ENCODE assay signal across 21 mouse cellular contexts in the genomic region with DNA sequence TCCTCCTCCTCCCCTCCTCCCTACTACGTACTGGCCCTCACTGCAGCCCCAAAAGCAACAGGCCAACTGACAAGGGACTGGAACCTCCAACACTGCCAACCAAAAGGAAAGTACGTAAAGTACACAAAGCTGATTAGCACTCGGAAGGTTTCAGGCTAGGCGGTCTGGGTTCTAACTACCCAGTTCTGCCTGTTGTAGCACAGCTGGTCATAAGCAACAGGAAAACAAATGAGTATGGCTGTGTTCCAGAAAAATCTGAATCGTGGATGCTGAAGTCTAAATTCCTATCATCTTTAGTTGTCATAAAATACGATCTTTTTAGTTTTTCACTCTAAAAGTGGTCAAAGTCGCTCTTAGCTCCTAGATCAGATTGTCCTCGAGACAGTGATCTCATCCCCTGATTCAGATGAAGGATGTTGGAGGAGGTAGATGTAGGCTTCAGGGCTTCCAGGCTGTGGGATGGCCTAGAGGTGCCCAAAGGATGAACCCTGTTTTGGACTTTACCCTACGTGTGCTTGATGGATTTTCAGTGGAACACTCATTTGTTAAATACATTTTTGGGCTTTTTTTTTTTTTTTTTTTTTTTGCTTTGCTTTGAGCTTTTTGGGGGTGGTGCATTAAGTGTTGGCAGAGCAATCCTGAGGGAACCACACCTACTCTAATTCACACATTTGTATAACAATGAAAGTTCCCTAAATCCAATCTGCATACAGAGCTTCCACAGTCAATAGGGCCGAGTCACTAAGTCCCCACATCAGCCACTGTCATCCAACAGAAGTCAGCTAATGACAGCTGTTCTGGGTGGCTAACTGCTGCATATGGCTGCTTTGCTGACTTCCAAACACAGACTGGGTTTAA. TPM values are rescaled to one million over a fixed set of nuclear protein-coding genes. Genes with fewer than 3 reads are reported as not detected.
DNase-seq lines count a peak whose midpoint lies in the region; ATAC-seq lines count a peak whose summit lies in the region.
"Had no signal": no experiment of that assay in that cellular context is flagged by ENCODE, and none has a peak within 500 bp of the region (broad histone marks: within the 10 kb centered on the region; RNA-seq: fewer than 3 reads in every experiment).

No protein-coding gene starts in this region.

- H3K4me2 ChIP-seq in kidney, embryonic 14.5 days (replicated peaks; ENCODE audit: low read depth, low read length) = no peak overlapping the region
- H3K4me2 ChIP-seq in midbrain, embryonic 15.5 days = no peak overlapping the region
- H3K4me2 ChIP-seq: embryonic facial prominence, embryonic 12.5 days; heart, embryonic 15.5 days; limb, embryonic 12.5 days; liver, embryonic 15.5 days had no signal

- H3K4me1 ChIP-seq in kidney, embryonic 14.5 days (ENCODE audit: control insufficient read depth, insufficient read depth, low read length) = peaks cover 18% of the 10 kb centered on the region; the same call in 1 of the 2 replicates
- peaks cover 51% of the 10 kb centered on the region for H3K4me1 ChIP-seq in midbrain, embryonic 10.5 days
- peaks cover 7% of the 10 kb centered on the region; the same call in 1 of the 2 replicates for H3K4me1 ChIP-seq in midbrain, embryonic 15.5 days

- no peak overlapping the region for H3K4me3 ChIP-seq in kidney, embryonic 14.5 days (ENCODE audit: low read length)
- no peak overlapping the region for H3K4me3 ChIP-seq in midbrain, embryonic 10.5 days
- H3K4me3 ChIP-seq in midbrain, embryonic 15.5 days = no peak overlapping the region
- H3K4me3 ChIP-seq: embryonic facial prominence, embryonic 12.5 days; erythroblast, embryonic 14.5 days; heart, embryonic 15.5 days; limb, embryonic 12.5 days; liver, embryonic 15.5 days had no signal

- 58% methylated on average over 9 of the region's 10 CpGs for WGBS in kidney, embryonic 14.5 days
- 63% methylated on average over 9 of the region's 10 CpGs for WGBS in midbrain, embryonic 10.5 days
- 63% methylated on average over 10 of the region's 10 CpGs for WGBS in midbrain, embryonic 15.5 days

- peak overlapping the region; percentile 24; the same call in 1 of the 2 replicates for H3K27ac ChIP-seq in kidney, embryonic 14.5 days (ENCODE audit: low read depth, low read length)
- H3K27ac ChIP-seq in midbrain, embryonic 10.5 days (replicated peaks) = peak overlapping the region; percentile 63; the same call in 1 of the 2 replicates
- H3K27ac ChIP-seq in midbrain, embryonic 15.5 days = no peak overlapping the region
- H3K27ac ChIP-seq: embryonic facial prominence, embryonic 12.5 days; heart, embryonic 15.5 days; limb, embryonic 12.5 days; liver, embryonic 15.5 days had no signal

- H3K9ac ChIP-seq in kidney, embryonic 14.5 days (ENCODE audit: low read depth, low read length) = no peak overlapping the region
- H3K9ac ChIP-seq in midbrain, embryonic 15.5 days = no peak overlapping the region
- H3K9ac ChIP-seq: embryonic facial prominence, embryonic 12.5 days; heart, embryonic 15.5 days; limb, embryonic 12.5 days; liver, embryonic 15.5 days had no signal

- DNase-seq in kidney, postnatal 4 days = no peak
- no peak for DNase-seq in midbrain, embryonic 10.5 days (ENCODE audit: low spot score)
- DNase-seq in NIH3T3 (ENCODE audit: low read depth) = peak; percentile 24
- DNase-seq in urinary bladder, postnatal 36 days (ENCODE audit: low spot score in 2 of 2) = no peak
- DNase-seq in spleen, postnatal 4 days (ENCODE audit: low spot score in 2 of 2) = no peak
- DNase-seq: adrenal gland, adult 2 months; cerebellum, adult 8-10 months; gastrocnemius, postnatal 25 days; heart, postnatal 4 days; lung, postnatal 10 days; right cerebral cortex, postnatal 14 days; spleen, adult 18-20 months had no signal

- H3K27me3 ChIP-seq in kidney, embryonic 14.5 days (ENCODE audit: control insufficient read depth, insufficient read depth, low read length) = no peaks in the 10 kb centered on the region
- H3K27me3 ChIP-seq in midbrain, embryonic 10.5 days (ENCODE audit: low read depth, poor library complexity, severe bottlenecking) = peaks cover 9% of the 10 kb centered on the region; the same call in 1 of the 2 replicates
- H3K27me3 ChIP-seq in midbrain, embryonic 15.5 days (replicated peaks) = no peaks in the 10 kb centered on the region
- H3K27me3 ChIP-seq: embryonic facial prominence, embryonic 12.5 days; limb, embryonic 12.5 days; liver, embryonic 15.5 days had no signal

- ATAC-seq in kidney, embryonic 14.5 days (ENCODE audit: low FRiP score, low TSS enrichment) = no peak
- no peak for ATAC-seq in midbrain, embryonic 15.5 days (replicated peaks)
- ATAC-seq: forebrain, embryonic 14.5 days; hindbrain, embryonic 16.5 days had no signal

- no peaks in the 10 kb centered on the region for H3K36me3 ChIP-seq in kidney, embryonic 14.5 days (ENCODE audit: control insufficient read depth, insufficient read depth, low read length)
- no peaks in the 10 kb centered on the region for H3K36me3 ChIP-seq in midbrain, embryonic 10.5 days
- no peaks in the 10 kb centered on the region for H3K36me3 ChIP-seq in midbrain, embryonic 15.5 days (replicated peaks)
- H3K36me3 ChIP-seq: embryonic facial prominence, embryonic 12.5 days; heart, embryonic 15.5 days; limb, embryonic 12.5 days; liver, embryonic 15.5 days had no signal

- H3K9me3 ChIP-seq in kidney, embryonic 14.5 days (ENCODE audit: control insufficient read depth, low read length) = no peaks in the 10 kb centered on the region
- no peaks in the 10 kb centered on the region for H3K9me3 ChIP-seq in midbrain, embryonic 10.5 days (replicated peaks)
- no peaks in the 10 kb centered on the region for H3K9me3 ChIP-seq in midbrain, embryonic 15.5 days
- H3K9me3 ChIP-seq: embryonic facial prominence, embryonic 12.5 days; heart, embryonic 15.5 days; limb, embryonic 12.5 days; liver, embryonic 15.5 days had no signal

RNA-seq across cellular contexts. Expression of a gene that starts 55.6 kb away (rescaled TPM):
- 20.1 and 29.2 TPM in 2 replicates for polyA plus RNA-seq in kidney, embryonic 14.5 days (2014; fragmentation: Nextera tagmentation; extraction: Ambion mirVana)
- polyA plus RNA-seq in midbrain, embryonic 10.5 days (2016; fragmentation: Nextera tagmentation; extraction: Ambion mirVana) = 5.9 and 8.6 TPM in 2 replicates
- polyA plus RNA-seq in midbrain, embryonic 15.5 days (2015; fragmentation: Nextera tagmentation; extraction: Ambion mirVana) = 3.0 and 3.3 TPM in 2 replicates
